Mouse (Mus musculus): ENCODE data around the gene Recql. TPM values are rescaled to one million over a fixed set of nuclear protein-coding genes. Genes with fewer than 3 reads are reported as not detected.
A peak's percentile ranks its signal among the peaks of the same experiment; 100 is the strongest.
"Not testable (repeated sequence)": the region's sequence is repeated elsewhere in the genome, so short reads cannot be mapped to it uniquely, and the experiment has no call there.

Gene Recql
- total RNA-seq, 2 experiments from 2014 or later: 22.9 to 28.0 TPM

DNA sequence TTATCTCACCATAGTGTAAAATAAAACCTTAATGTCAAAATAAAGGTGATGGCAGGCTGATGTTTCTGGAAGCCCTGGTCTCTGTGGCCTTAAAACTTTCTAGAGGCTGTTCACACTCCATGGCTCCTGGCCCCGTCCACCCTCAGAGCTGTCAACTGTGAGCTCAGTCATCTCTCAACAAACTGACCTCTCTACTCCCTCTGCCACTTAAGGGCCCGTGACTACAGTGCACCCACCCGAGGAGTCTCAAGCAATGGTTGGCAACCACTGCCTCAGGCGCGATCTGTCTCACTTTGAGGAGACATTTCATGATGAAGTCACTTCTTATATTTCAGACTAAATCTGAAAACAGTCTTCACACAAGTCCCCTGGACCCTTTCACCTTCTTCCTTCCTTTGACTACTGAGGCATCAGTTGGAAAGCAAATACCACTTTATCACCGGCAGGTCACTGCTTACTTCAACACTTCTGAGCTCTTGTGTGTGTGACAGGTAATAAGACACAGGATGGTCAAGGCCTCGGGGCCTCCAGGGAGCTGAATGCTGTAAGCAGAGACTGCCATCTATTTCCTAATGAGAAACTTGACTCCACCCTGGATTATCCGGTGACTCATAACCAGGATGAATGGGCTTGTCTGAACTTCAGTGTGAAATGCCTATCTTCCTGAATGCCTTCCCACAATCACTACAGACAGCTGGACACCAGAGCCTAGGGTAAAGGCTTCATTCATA, 21.0 kb downstream of the Recql start:
- DNase-seq (ENCODE audit: low spot score in 2 of 2): no peak

DNA sequence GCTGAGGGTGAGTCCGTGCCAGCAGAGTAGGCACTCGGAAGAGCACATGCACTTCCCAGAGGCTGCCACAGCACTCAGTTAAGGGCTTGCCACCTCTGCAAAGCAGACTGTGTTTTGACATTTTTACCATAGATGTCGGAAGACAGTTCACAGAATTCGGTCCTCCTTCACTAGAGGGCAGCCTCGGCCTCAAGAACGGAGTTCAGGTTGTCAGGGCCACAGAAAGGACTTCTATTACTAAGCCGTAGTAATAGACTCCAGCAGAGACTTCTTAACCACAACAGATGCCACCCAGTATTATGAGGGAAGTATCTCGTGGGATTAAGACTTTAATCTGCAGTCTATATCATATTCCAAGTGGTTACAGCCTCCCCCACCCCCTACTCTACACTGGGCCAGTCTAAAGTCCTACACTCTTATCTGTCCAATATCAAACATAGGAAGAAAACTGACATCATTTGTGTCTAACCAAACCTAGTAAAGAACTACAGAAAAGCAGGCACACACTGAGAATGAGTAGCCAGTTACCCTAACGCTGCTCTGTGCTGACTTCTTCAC, 23.8 kb downstream of the Recql start:
- DNase-seq (ENCODE audit: low spot score in 2 of 2): no peak

DNA sequence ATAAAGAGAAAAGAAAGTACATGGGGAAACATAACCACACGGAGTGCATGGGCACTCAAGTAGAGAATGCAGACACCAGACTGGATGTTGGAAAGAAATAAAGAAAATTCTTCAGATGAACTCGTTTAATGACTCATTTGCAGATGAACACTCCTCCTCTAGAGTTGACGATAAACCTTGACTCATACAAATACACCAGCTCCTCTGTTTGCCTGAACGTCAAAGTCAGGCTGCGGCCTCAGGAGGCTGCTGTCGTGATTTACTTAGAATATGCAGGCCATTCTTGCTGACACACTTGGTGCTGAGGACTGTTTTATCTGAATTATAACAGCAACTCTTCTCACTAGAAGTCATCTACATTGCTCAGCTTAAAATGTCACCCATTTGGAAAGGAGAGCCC, 24.9 kb downstream of the Recql start:
- no peak for DNase-seq (ENCODE audit: low spot score in 2 of 2)

DNA sequence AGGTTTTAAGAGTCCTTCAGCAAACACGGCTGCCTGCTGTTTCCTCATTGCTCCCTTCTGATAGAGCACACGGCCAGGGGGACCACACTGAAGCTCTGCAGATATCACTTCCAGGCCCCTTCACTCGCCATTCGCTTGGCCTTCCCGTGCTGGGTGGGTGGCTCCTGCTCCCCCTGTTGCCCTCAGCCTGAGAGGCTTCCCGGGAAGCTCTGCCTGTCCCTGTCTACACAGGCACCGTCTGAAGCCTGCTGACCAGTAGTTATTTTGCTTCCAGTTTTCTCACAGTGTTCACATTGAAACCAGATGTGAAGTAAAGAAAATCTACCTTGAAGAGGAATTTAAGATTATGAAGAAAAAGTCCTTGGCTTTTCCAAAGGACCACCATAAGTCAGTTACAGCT, 29.8 kb downstream of the Recql start:
- DNase-seq (ENCODE audit: low spot score in 2 of 2): no peak

DNA sequence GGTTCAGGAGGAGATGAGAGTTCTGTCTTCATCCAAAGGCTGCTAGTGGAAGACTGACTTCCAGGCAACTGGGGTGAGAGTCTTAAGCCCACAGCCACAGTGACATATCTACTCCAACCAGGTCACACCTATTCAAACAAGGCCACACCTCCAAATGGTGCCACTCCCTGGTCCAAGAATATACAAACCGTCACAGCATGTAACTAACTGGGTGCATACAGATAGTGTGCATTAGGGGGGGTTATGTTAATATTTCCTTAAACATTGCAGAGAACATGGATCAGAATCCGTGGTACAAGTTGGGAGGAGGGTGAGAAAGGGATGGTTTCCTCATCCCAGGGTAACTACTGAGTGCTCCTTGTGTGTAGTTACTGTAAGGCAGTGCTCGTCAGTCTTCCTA, 34.8 kb downstream of the Recql start:
- not testable (repeated sequence) for DNase-seq (ENCODE audit: low spot score in 2 of 2)

DNA sequence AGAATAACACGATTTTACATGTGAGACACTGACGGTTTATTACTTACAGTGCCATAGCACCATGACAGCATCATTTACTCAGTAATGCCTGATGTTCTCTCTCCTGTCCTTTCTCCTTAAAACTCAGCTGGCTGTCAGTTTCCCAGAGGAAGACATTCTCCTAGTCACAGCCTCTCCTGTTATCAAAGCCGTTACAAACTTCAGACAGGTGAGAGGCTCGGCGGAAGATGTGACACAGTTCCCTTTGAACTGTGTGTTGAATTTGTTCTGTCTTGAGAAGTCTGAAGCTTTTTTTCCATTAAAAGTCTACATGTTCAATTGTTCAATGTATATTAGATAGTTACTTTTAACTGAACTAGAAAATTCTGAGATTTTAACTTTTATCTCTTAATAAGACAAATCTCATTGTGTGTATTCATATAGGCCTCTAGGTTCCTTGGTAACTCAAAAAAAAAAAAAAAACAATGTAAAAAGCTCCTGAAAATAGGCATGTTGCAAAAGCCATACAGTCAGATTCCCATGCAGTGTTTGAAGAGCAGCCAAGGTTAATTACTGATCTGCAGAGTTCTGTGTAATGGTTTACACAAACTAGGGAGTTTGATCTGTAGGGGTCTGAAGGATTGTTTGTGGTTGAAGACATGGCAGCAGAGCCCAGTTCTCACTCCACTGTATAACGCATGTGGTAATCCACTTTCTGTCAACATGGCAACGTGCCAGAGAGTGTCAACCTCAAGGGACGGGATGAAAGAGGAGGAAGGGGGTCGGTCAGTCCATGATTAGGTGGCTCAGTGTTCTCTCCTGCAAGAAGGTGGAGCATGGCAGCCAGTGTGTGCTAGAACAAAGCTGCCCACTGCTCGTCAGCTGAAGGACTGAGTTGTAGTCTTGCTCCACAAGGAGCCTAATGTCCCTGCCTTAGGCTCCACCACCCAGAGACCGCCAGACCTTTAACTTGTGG, 39.2 kb downstream of the Recql start:
- DNase-seq (ENCODE audit: low spot score in 2 of 2): no peak

DNA sequence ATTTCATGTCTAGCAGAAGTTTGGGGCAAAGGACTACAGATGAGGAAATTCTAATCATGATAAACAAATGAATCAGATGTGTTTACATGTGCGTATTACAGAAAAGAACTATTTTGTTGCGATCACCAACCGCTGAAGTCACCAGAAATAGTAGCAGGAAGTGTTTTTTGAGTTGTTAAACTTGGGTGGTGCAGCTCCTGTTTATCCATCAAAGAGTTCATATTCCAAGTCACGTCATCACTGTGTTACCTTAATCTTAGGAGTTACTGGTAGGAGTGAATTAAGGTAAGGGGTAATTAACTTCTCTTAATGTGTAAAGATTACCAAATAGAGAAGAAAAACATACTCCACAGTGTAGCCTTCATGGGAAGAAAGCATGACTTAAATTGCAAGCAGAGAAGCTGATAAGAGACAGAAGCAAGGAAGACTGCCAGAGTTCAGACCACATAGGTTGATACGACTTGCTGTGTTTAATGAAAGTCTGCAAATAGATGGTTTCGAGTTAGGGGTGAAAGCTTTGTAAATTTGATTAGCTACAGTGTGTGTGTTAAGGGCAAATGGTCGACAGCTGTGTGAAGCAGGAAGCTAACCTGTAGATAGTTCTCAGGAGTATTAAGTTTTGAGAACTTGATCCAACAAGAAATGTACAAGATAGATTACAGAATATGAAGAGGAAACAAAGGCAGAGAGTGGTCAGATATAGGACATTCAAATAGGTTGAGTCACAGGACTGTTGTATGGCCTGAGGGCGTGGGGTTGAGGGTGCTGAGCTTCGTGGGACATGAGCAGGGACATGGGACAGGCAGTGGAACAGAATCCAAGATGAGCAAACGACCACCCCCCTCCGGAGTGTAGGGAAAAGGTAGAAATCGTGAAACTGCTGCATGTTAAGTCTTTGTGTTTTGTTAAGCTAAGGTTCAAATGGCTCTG, 40.4 kb downstream of the Recql start:
- DNase-seq (ENCODE audit: low spot score in 2 of 2): no peak

DNA sequence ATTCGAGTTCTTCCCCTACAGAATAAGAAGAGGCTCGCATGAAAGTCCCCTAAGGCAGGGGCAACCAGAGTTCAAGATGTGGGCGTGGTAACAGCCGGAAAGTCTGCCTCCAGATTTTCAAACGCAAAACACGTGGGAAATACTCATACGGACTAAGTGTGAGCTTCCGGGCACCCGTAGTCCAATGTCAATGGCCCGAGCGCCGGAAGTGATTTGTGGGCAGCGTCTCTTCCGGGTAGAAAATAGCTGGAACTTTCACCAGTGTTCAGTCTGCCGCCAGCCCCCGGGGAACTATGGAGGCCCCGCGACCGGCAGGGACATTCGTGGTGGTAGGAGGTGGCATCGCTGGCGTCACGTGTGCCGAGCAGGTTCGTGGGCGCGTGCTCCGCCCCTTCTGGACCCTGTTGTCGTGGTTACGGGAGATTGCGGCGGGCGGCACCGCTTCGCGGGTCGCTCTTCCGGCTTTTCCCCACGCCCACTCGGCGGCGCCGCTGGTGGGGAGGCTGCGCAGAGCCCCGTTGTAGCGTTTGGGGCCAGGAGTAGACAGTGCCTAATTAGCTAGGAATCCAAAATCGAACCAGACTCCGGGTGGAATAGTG, 41.3 kb downstream of the Recql start, which contains the start of gene Pyroxd1:
TSS of gene Pyroxd1 (plus strand) at position 215 of the 599 bp plus-strand sequence.
- peak; percentile 81 to 94 for DNase-seq (ENCODE audit: low spot score in 2 of 2)

DNA sequence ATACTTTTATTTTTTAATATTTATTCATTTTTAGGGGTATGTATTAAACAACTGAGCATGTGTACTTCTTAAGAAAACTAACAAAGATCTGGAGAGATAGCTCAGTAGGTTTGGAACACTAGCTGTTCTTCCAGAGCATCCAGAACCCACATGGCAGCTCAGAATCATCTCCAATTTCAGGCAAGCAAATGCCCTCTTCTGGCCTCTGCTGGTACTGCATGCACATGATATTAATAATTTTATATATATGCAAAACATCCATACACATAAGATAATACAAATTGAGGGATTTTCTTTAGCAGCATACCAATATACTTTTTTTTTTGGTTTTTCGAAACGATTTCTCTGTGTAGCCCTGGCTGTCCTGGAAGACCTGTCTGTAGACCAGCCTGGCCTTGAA, 43.3 kb downstream of the Recql start:
- peak in 1 of 2 experiments; percentile 68 for DNase-seq (ENCODE audit: low spot score in 2 of 2)

DNA sequence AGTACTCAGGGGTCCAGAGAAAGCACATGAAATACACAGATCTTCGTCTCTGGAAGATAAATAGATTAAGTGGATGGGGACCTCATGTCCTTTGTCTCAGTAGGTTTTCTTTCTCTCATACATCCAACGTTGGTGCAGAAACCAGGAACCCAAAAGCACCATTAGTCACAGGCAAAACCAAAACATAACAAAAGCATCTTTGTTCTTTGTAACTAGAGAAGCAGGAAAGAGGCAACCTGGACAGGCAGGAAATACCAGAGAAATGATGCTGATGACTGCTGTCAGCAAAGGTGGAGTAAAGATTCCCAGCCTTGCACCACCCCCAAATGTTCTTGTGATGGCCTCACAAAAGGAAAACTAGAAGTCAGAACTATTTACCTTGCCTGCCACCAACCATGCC, 47.3 kb downstream of the Recql start:
- no peak for DNase-seq (ENCODE audit: low spot score in 2 of 2)

DNA sequence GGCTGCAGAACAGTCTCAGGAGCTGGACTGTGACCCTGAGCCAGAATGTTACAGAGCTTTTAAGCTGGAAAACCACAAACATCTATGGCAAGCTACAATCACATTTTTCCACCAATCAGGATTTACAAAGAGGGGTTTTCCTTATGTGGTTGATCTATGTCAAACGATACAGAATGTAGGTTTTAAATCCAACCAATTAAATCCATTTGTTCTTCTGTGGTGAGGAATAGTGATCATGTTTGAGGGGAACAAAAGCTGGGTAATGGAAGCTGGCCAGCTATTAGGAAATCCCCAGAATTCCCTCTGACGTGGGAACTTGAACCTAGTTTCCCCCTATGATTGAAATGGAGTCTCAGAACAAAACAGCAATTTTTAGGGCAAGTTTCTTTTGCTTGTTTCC, 47.9 kb downstream of the Recql start:
- no peak for DNase-seq (ENCODE audit: low spot score in 2 of 2)

DNA sequence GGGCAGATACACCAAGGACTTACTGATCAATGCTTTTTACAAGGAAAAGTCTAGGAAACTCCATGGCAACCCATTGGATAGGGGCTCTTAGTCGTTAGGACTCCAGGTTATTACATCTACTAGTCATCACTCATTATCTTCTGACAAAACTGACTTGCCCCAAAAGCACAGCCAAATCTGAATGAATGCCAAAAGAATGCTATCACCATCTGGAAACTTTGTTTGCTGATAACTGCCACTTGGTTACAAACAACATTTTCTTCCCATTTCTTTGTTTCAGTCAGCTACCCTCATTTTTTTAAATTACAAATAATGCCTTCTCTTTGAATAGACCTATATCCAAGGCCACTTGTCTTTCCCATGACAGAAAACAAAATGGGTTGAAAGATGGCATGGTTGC, 57.7 kb downstream of the Recql start:
- DNase-seq (ENCODE audit: low spot score in 2 of 2): no peak

DNA sequence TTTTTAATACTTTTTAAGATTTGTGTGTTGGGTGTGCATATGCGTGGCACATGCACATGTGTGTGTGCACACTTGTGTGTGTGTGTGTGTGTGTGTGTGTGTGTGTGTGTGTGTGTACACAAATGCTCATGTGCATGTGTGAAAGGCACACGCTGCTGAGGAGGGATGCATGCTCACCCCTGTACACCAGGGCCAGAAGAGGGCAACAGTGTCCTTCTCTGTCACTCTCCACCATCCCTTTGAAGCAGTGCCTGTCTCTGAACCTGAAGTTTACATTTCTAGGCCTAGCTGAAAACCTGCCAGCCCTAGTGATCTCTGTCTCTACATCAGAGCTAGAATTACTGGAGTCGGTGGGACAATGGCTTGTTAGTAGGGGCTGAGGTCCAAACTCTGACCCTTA, 60.3 kb downstream of the Recql start:
- no peak for DNase-seq (ENCODE audit: low spot score in 2 of 2)

DNA sequence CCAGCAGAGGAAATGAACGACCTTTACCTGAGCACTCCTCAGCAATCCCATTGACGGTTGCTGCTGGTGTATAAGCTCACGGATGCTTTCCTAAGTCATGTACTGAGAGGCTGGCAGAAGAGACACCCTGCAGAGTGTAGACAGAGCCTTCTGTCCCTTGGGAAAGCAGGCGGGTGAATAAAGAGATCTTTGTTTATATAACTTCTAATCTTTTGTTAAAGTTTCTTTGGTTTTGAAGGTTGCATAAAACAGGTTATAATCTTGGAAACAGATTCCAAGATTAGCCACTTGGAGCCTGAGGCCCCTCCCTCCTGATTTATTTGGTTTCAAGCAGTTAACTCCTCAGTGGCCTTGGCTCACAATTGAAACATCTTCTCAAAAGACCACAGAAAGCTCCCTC, 64.0 kb downstream of the Recql start, which contains the start of gene Slco1a5:
TSS of gene Slco1a5 (minus strand) at position 101 of the 400 bp plus-strand sequence.
- DNase-seq (ENCODE audit: low spot score in 2 of 2): no peak

DNA sequence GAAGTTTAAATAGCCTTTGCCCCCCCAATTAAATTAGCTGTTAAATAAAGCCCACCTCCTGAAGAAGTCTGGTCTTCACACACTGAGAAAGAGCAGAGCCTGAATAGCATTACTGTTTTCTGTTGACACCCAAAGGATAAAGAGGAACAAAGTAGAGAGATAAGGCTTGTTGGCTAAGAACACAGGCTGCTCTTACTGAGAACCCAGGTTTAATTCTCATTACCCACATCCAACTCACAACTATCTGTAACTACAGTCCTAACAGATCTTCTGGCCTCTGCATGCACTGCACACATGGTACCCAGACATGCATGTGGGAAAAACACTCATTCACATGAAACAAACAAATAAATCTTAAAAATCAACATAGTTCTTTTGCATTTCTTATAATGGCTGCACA, 69.8 kb downstream of the Recql start:
- no peak for DNase-seq (ENCODE audit: low spot score in 2 of 2)

DNA sequence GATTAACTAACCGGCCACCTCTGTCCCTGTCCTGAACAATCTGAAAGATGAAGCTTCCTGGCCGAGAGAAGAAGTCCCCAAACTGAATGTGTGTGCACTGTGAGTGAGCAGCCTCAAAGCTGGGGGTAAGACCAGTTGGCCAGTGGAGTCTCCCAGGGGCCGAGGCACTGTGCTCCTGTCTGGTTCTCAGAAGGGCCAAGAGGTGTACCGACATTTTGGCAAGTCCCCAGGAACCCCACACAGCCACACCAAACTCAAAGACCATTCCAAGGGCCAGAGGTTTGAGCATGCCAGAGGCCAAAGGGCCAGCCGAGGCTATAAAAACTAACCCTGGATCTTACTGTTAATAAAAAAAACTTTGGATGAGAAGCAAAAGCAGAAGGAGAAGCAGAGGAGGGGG, 72.6 kb downstream of the Recql start:
- no peak for DNase-seq (ENCODE audit: low spot score in 2 of 2)

DNA sequence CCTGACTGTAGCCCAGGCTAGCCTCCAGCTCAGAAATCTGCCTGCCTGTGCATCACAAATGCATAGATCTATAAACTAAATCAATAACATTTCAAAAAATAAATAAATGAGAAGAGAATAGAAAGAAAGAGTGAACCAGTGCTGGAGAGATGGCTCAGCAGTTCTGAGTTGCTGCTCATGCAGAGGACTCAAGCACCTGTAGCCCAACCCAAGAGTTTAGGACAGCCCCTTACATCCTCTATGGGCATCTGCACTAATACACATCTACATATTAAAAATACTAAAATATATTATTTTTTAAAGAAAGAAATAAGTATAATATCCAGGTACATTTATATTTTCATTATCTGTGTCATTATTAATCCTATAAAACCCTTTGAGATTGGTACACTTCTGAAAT, 81.8 kb downstream of the Recql start:
- no peak for DNase-seq (ENCODE audit: low spot score in 2 of 2)

Data from layer of hippocampus, adult 18-20 months (tissue).